Mouse (Mus musculus) stomach, embryonic 14.5 days (tissue): ENCODE results near the gene Zfp341. TPM values are rescaled to one million over a fixed set of nuclear protein-coding genes. Genes with fewer than 3 reads are reported as not detected.

Experiments used
- ATAC-seq: fragments of 200-750 bp; cut with Nextera tagmentation; 2 replicates; pipeline ENCODE4 v1.8.0; 2017; ENCODE audit warnings: low read depth, moderate TSS enrichment; ENCODE audit not compliant: insufficient number of reproducible peaks, insufficient read depth, low FRiP score
- H3K27ac ChIP-seq: fragments of 300-500 bp; sonication (generic); 2 replicates; pipeline ENCODE4 v1.5.1; 2014; ENCODE audit warnings: mild to moderate bottlenecking, low read length, moderate library complexity, mixed read lengths
- H3K27me3 ChIP-seq: fragments of 300-500 bp; sonication (generic); 2 replicates; pipeline ENCODE4 v1.6.1; 2014; ENCODE audit warnings: low read length, control low read depth, mixed read lengths; ENCODE audit not compliant: control insufficient read depth, insufficient read depth
- H3K36me3 ChIP-seq: fragments of 300-500 bp; sonication (generic); 2 replicates; pipeline ENCODE4 v1.6.1; 2014; ENCODE audit warnings: mild to moderate bottlenecking, control low read depth, low read length, moderate library complexity, mixed read lengths; ENCODE audit not compliant: control insufficient read depth, insufficient read depth
- H3K4me1 ChIP-seq: fragments of 300-500 bp; sonication (generic); 2 replicates; pipeline ENCODE4 v1.6.1; 2014; ENCODE audit warnings: low read length, control low read depth, mixed read lengths; ENCODE audit not compliant: control insufficient read depth, insufficient read depth
- H3K4me2 ChIP-seq: fragments of 300-500 bp; sonication (generic); replicated peaks from 2 replicates; pipeline ENCODE4 v1.6.1; 2014; ENCODE audit warnings: low read depth, low read length, control low read depth
- H3K4me3 ChIP-seq: fragments of 300-500 bp; sonication (generic); 2 replicates; pipeline ENCODE4 v1.5.1; 2014; ENCODE audit warnings: low read depth, low read length, control low read depth
- H3K9ac ChIP-seq: fragments of 300-500 bp; sonication (generic); replicated peaks from 2 replicates; pipeline ENCODE4 v1.6.1; 2014; ENCODE audit warnings: low read depth, mild to moderate bottlenecking, control low read depth, low read length, moderate library complexity, mixed read lengths
- H3K9me3 ChIP-seq: fragments of 300-500 bp; sonication (generic); 2 replicates; pipeline ENCODE4 v1.6.1; 2016; ENCODE audit warnings: low read depth, low read length, control low read depth; ENCODE audit not compliant: control insufficient read depth
- whole genome bisulfite sequencing: fragments of 180-500 bp; shearing (Covaris S2); extraction: QIAGEN DNeasy Blood & Tissue Kit; methylation state at CpG from one replicate; pipeline ENCODE4 v1.1.7; 2014; 5-methylcytosine and 5-hydroxymethylcytosine counted together
- polyA plus RNA-seq: library from polyadenylated mRNA; unstranded; fragments of >200 nt; fragmentation: Nextera tagmentation; extraction: Ambion mirVana; gene quantifications from 2 replicates; pipeline ENCODE4 v1.2.1, GENCODE M21; 2014

The Zfp341 gene
- polyA plus RNA-seq, 1 experiment from 2014 or later = 1.0 TPM

GRCm38 (mm10) chr2:154678995-154679394 lies 65.9 kb downstream of the Zfp341 start:
- Histone ChIP-seq H3K27me3 (no peaks in the 10 kb centered on the region), H3K9ac (no peak overlapping the region), H3K9me3 (no peaks in the 10 kb centered on the region), H3K4me1 (peaks cover 30% of the 10 kb centered on the region), H3K27ac (no peak overlapping the region), H3K36me3 (peaks cover 4% of the 10 kb centered on the region; the same call in 1 of the 2 replicates), H3K4me3 (no peak overlapping the region), H3K4me2 (no peak overlapping the region)
- WGBS = 76% methylated on average over 3 of the region's 3 CpGs
- no peak for ATAC-seq

GRCm38 (mm10) chr2:154680337-154680736 lies 67.2 kb downstream of the Zfp341 start:
- no peak for ATAC-seq
- 67% methylated on average over 2 of the region's 2 CpGs for WGBS
- Histone ChIP-seq H3K9me3 (no peaks in the 10 kb centered on the region), H3K36me3 (peaks cover 4% of the 10 kb centered on the region; the same call in 1 of the 2 replicates), H3K9ac (no peak overlapping the region), H3K4me2 (no peak overlapping the region), H3K27ac (no peak overlapping the region), H3K4me1 (peaks cover 32% of the 10 kb centered on the region), H3K27me3 (no peaks in the 10 kb centered on the region), H3K4me3 (no peak overlapping the region)

DNA sequence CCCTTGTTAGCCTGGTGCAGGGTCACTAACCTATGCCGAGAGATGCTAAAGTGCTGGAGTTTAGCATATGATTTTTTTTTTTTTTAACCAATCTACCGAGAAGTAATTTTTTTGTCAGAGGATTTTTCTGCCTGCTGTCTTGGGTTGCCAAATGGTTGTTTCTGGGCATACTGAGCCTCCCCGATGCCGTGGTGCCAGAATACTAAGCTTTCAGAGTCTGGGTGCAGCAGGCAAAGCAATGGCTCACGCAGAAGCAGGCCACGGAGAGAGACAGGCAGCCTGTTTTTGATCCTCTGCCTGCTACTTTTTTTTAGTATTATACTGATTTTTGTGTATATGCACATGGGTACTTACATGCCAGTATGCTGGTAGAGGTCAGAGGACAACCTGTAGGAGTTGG lies 67.8 kb downstream of the Zfp341 start:
- no peak overlapping the region for H3K27ac ChIP-seq
- H3K9me3 ChIP-seq = no peaks in the 10 kb centered on the region
- no peak for ATAC-seq
- no peaks in the 10 kb centered on the region for H3K27me3 ChIP-seq
- no peak overlapping the region for H3K9ac ChIP-seq
- H3K4me1 ChIP-seq = peaks cover 33% of the 10 kb centered on the region
- 88% methylated on average over 6 of the region's 6 CpGs for WGBS
- H3K36me3 ChIP-seq = peaks cover 4% of the 10 kb centered on the region; the same call in 1 of the 2 replicates
- H3K4me3 ChIP-seq = no peak overlapping the region
- no peak overlapping the region for H3K4me2 ChIP-seq

GRCm38 (mm10) chr2:154682712-154683111 lies 69.6 kb downstream of the Zfp341 start:
- H3K9ac ChIP-seq = no peak overlapping the region
- no peaks in the 10 kb centered on the region for H3K9me3 ChIP-seq
- H3K27me3 ChIP-seq = no peaks in the 10 kb centered on the region
- no peak overlapping the region for H3K4me3 ChIP-seq
- peaks cover 4% of the 10 kb centered on the region; the same call in 1 of the 2 replicates for H3K36me3 ChIP-seq
- no peak overlapping the region for H3K4me2 ChIP-seq
- H3K27ac ChIP-seq = no peak overlapping the region
- WGBS = 46% methylated on average over 1 of the region's 1 CpGs
- H3K4me1 ChIP-seq = peaks cover 19% of the 10 kb centered on the region
- ATAC-seq = no peak

DNA sequence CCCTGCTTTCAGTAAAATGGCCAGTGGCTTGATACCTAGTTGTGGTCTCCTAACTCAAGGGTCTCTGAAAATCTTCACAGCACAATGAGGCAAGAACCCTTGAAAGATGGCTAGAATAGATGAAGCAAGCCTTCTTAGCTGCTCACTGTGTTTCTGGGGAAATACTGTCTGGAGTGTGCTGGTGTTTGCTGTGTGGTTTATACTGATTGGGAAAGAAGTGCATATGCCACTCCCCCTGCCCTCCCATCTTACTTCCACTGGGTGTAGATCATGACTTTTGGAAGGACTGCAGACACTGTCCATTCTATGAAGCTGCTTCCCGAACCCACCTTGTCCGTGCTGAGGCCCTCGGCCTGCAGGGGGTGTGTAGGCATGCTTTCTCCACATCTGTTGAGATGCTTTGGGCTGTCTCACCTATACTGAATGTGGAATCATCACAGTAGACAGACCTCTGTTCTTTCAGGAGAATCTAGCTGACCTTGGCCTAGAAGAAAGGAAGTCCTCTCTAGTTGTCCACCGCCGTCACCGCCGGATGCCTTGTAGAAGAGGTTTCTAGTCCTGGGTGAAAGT lies 71.9 kb downstream of the Zfp341 start:
- Histone ChIP-seq H3K4me2 (no peak overlapping the region), H3K9me3 (no peaks in the 10 kb centered on the region), H3K9ac (no peak overlapping the region), H3K27me3 (no peaks in the 10 kb centered on the region), H3K4me3 (no peak overlapping the region), H3K27ac (no peak overlapping the region), H3K36me3 (peaks cover 11% of the 10 kb centered on the region), H3K4me1 (0 out of 2 replicates have a peak, but pooled peaks cover 12% of the 10 kb centered on the region)
- WGBS = 93% methylated on average over 7 of the region's 7 CpGs
- ATAC-seq = no peak

GRCm38 (mm10) chr2:154685772-154686171 lies 72.7 kb downstream of the Zfp341 start:
- Histone ChIP-seq H3K4me3 (no peak overlapping the region), H3K9ac (no peak overlapping the region), H3K27ac (no peak overlapping the region), H3K9me3 (no peaks in the 10 kb centered on the region), H3K27me3 (no peaks in the 10 kb centered on the region), H3K4me1 (0 out of 2 replicates have a peak, but pooled peaks cover 10% of the 10 kb centered on the region), H3K4me2 (no peak overlapping the region), H3K36me3 (peaks cover 11% of the 10 kb centered on the region)
- 75% methylated on average over 3 of the region's 3 CpGs for WGBS
- no peak for ATAC-seq

DNA sequence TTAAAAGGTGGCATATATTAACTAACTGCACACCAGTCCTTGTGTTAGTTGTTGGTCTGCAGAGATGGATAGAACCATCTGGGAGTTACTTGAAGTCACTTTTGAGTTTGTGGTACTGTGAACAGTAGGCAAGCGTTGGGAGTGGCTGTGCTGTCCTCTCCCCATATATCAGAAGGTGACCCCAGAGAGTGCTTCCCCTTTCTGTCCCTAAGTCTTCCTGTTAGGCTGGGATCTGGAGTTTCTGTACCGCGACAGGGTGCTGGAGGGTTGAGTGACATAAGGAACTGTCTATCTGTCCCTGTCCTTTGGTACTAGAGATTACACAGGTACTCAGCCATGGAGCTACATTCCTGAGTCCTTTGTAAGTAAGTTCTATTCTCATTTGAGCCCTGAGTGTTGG lies 73.7 kb downstream of the Zfp341 start:
- no peaks in the 10 kb centered on the region for H3K27me3 ChIP-seq
- no peaks in the 10 kb centered on the region for H3K9me3 ChIP-seq
- no peak overlapping the region for H3K4me2 ChIP-seq
- ATAC-seq = no peak
- H3K4me3 ChIP-seq = no peak overlapping the region
- H3K4me1 ChIP-seq = 0 out of 2 replicates have a peak, but pooled peaks cover 9% of the 10 kb centered on the region
- no peak overlapping the region for H3K9ac ChIP-seq
- WGBS = 94% methylated on average over 3 of the region's 3 CpGs
- no peak overlapping the region for H3K27ac ChIP-seq
- peaks cover 17% of the 10 kb centered on the region for H3K36me3 ChIP-seq

DNA sequence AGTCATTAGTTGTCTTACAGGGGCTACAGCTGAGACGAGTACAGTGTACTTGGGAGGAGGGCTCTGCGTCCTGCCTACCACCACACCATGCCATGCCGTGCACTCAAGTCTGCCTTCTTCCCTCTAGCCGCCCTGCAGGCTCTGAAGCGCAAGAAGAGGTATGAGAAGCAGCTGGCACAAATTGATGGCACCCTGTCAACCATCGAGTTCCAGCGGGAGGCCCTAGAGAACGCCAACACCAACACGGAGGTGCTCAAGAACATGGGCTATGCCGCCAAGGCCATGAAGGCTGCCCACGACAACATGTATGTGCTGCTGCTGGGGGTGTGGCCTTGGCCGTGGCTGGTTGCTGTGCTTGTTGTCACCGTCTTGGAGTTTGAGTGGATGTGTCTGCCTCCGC lies 76.3 kb downstream of the Zfp341 start:
- H3K4me2 ChIP-seq = no peak overlapping the region
- no peak overlapping the region for H3K9ac ChIP-seq
- no peak for ATAC-seq
- WGBS = 92% methylated on average over 14 of the region's 14 CpGs
- no peak overlapping the region for H3K4me3 ChIP-seq
- 0 out of 2 replicates have a peak, but pooled peaks cover 3% of the 10 kb centered on the region for H3K4me1 ChIP-seq
- H3K36me3 ChIP-seq = peaks cover 30% of the 10 kb centered on the region
- no peak overlapping the region for H3K27ac ChIP-seq
- no peaks in the 10 kb centered on the region for H3K9me3 ChIP-seq
- no peaks in the 10 kb centered on the region for H3K27me3 ChIP-seq

GRCm38 (mm10) chr2:154690959-154691358 lies 77.9 kb downstream of the Zfp341 start:
- Histone ChIP-seq H3K4me1 (no peaks in the 10 kb centered on the region), H3K27me3 (no peaks in the 10 kb centered on the region), H3K9ac (no peak overlapping the region), H3K4me2 (no peak overlapping the region), H3K36me3 (peaks cover 41% of the 10 kb centered on the region), H3K9me3 (no peaks in the 10 kb centered on the region), H3K4me3 (no peak overlapping the region), H3K27ac (no peak overlapping the region)
- no peak for ATAC-seq
- WGBS = 94% methylated on average over 5 of the region's 5 CpGs
